In genomic region chr10:120697275-120697856, GRCm38 (mm10) we compare ENCODE assay signal across 9 mouse cellular contexts.
A peak's percentile ranks its signal among the peaks of the same experiment; 100 is the strongest.
DNase-seq lines count a peak whose midpoint lies in the region; ATAC-seq and TF ChIP-seq lines count a peak whose summit lies in the region.
"Had no signal": no experiment of that assay in that cellular context is flagged by ENCODE, and none has a peak within 500 bp of the region (broad histone marks: within the 10 kb centered on the region; RNA-seq: fewer than 3 reads in every experiment).

No protein-coding gene starts in this region.

- intact Hi-C loops in heart, postnatal 10 days (cut with DNase I): no loop called here

- H3K36me3 ChIP-seq in heart, embryonic 13.5 days: no peaks in the 10 kb centered on the region
- no peaks in the 10 kb centered on the region for H3K36me3 ChIP-seq in embryonic facial prominence, embryonic 15.5 days
- H3K36me3 ChIP-seq: hindbrain, embryonic 15.5 days had no signal

- 10% methylated on average over 16 of the region's 16 CpGs for WGBS in heart, embryonic 13.5 days
- 20% methylated on average over 16 of the region's 16 CpGs for WGBS in embryonic facial prominence, embryonic 15.5 days

- H3K27me3 ChIP-seq in heart, embryonic 13.5 days (replicated peaks): no peaks in the 10 kb centered on the region
- no peaks in the 10 kb centered on the region for H3K27me3 ChIP-seq in embryonic facial prominence, embryonic 15.5 days

- ATAC-seq in heart, embryonic 13.5 days (ENCODE audit: extremely low read depth, insufficient number of reproducible peaks, low FRiP score, low TSS enrichment): no peak
- no peak for ATAC-seq in embryonic facial prominence, embryonic 15.5 days (ENCODE audit: insufficient number of reproducible peaks, low FRiP score, low TSS enrichment, low read depth)
- peak; percentile 51 for ATAC-seq in megakaryocyte-erythroid progenitor cell, adult 5-6 weeks (replicated peaks; ENCODE audit: low FRiP score, low TSS enrichment, poor library complexity, severe bottlenecking)

- TF ChIP-seq CTCF in layer of hippocampus, adult 2 months (conservative IDR thresholded peaks at IDR 0.05): no peak

- peak overlapping the region; percentile 56 for H3K4me2 ChIP-seq in heart, embryonic 13.5 days
- peak overlapping the region; percentile 21; the same call in 1 of the 2 replicates for H3K4me2 ChIP-seq in embryonic facial prominence, embryonic 15.5 days (replicated peaks)
- H3K4me2 ChIP-seq: hindbrain, embryonic 15.5 days had no signal

- peak overlapping the region; percentile 57 for H3K9ac ChIP-seq in heart, embryonic 13.5 days
- no peak overlapping the region for H3K9ac ChIP-seq in embryonic facial prominence, embryonic 15.5 days
- H3K9ac ChIP-seq: hindbrain, embryonic 15.5 days had no signal

- peak overlapping the region; percentile 9 for H3K4me3 ChIP-seq in heart, embryonic 13.5 days
- no peak overlapping the region for H3K4me3 ChIP-seq in embryonic facial prominence, embryonic 15.5 days (replicated peaks)
- no peak overlapping the region for H3K4me3 ChIP-seq in layer of hippocampus, adult 2 months
- H3K4me3 ChIP-seq: hindbrain, embryonic 15.5 days had no signal

- peak overlapping the region; percentile 25; the same call in 1 of the 2 replicates for H3K27ac ChIP-seq in heart, embryonic 13.5 days (replicated peaks)
- no peak overlapping the region for H3K27ac ChIP-seq in embryonic facial prominence, embryonic 15.5 days (replicated peaks)
- no peak overlapping the region for H3K27ac ChIP-seq in layer of hippocampus, adult 2 months
- H3K27ac ChIP-seq: hindbrain, embryonic 15.5 days had no signal

- no peak for DNase-seq in heart, postnatal 10 days
- DNase-seq in ES-CJ7 (ENCODE audit: low read depth, low spot score): peak; percentile 45
- DNase-seq in T-cell, adult 2 months (ENCODE audit: low spot score): no peak
- no peak for DNase-seq in cerebellum, postnatal 10 days
- no peak for DNase-seq in layer of hippocampus, adult 2 months (ENCODE audit: low spot score in 2 of 2)

- H3K4me1 ChIP-seq in heart, embryonic 13.5 days: peaks cover 51% of the 10 kb centered on the region
- H3K4me1 ChIP-seq in embryonic facial prominence, embryonic 15.5 days: peaks cover 22% of the 10 kb centered on the region; the same call in 1 of the 2 replicates

- H3K9me3 ChIP-seq in heart, embryonic 13.5 days: no peaks in the 10 kb centered on the region
- H3K9me3 ChIP-seq in embryonic facial prominence, embryonic 15.5 days (replicated peaks): no peaks in the 10 kb centered on the region
- H3K9me3 ChIP-seq: hindbrain, embryonic 15.5 days had no signal
